Mouse (Mus musculus) brown adipose tissue, adult 24 weeks (tissue): Measurements from ENCODE around the gene Uevld. TPM values are rescaled to one million over a fixed set of nuclear protein-coding genes. Genes with fewer than 3 reads are reported as not detected.

ENCODE experiments used
- H3K27ac ChIP-seq: fragments of 200-500 bp; replicated peaks from 2 replicates; pipeline ENCODE4 v1.5.1; 2012; ENCODE audit warnings: low read depth, mild to moderate bottlenecking, low read length
- H3K4me1 ChIP-seq: fragments of 200-500 bp; 2 replicates; pipeline ENCODE4 v1.6.1; 2012; ENCODE audit warnings: low read length, mixed read lengths; ENCODE audit not compliant: control insufficient read depth, insufficient read depth, insufficient read length
- H3K4me3 ChIP-seq: fragments of 200-500 bp; 2 replicates; pipeline ENCODE4 v1.5.1; 2012; ENCODE audit warnings: low read depth, mild to moderate bottlenecking, low read length, moderate library complexity; ENCODE audit not compliant: insufficient read depth
- polyA plus RNA-seq: library from polyadenylated mRNA; stranded (reverse); fragments of >200 nt; gene quantifications from 2 replicates; pipeline ENCODE4 v1.2.4, GENCODE M21; 2012; ENCODE audit not compliant: missing spikeins, insufficient read depth, insufficient read length

Gene Uevld
- polyA plus RNA-seq, 1 experiment: 12.4 TPM

GRCm38 (mm10) chr7:46987073-46987472 lies 28.7 kb upstream of the Uevld start:
- no peak overlapping the region for H3K27ac ChIP-seq
- H3K4me1 ChIP-seq: peaks cover 2% of the 10 kb centered on the region
- no peak overlapping the region for H3K4me3 ChIP-seq

GRCm38 (mm10) chr7:46986646-46987045 lies 28.3 kb upstream of the Uevld start:
- H3K27ac ChIP-seq: 0 out of 2 replicates have a peak overlapping the region, but pooled peaks have one; percentile 11
- H3K4me1 ChIP-seq: peaks cover 2% of the 10 kb centered on the region
- no peak overlapping the region for H3K4me3 ChIP-seq

GRCm38 (mm10) chr7:46985718-46986505 lies 27.6 kb upstream of the Uevld start:
- no peak overlapping the region for H3K4me3 ChIP-seq
- no peak overlapping the region; the same call in 1 of the 2 replicates for H3K27ac ChIP-seq
- peaks cover 2% of the 10 kb centered on the region for H3K4me1 ChIP-seq

- Histone ChIP-seq H3K4me3 (no peak within 1 kb of the TSS), H3K4me1 (peaks cover 2% of the 10 kb centered on the region)
Measured at GRCm38 (mm10) chr7:46983280-46983679, 25.0 kb upstream of the Uevld start, which contains the start of gene Gm9999. Gene Gm9999 (plus strand): TSS chr7:46983580.

GRCm38 (mm10) chr7:46975456-46975855 lies 17.1 kb upstream of the Uevld start:
- no peak overlapping the region for H3K27ac ChIP-seq
- no peaks in the 10 kb centered on the region for H3K4me1 ChIP-seq
- H3K4me3 ChIP-seq: no peak overlapping the region

More at GRCm38 (mm10) chr7:46983280-46983679, 25.0 kb upstream of the Uevld start, which contains the start of gene Gm9999:
- H3K27ac ChIP-seq: no peak within 1 kb of the TSS

- H3K27ac ChIP-seq: no peak overlapping the region
- H3K4me1 ChIP-seq: no peaks in the 10 kb centered on the region
- no peak overlapping the region for H3K4me3 ChIP-seq
Measured at GRCm38 (mm10) chr7:46974648-46975047, 16.3 kb upstream of the Uevld start.

GRCm38 (mm10) chr7:46969898-46970297 lies 11.6 kb upstream of the Uevld start:
- H3K4me1 ChIP-seq: no peaks in the 10 kb centered on the region
- no peak overlapping the region for H3K4me3 ChIP-seq
- no peak overlapping the region for H3K27ac ChIP-seq

- H3K27ac ChIP-seq: no peak overlapping the region
- H3K4me3 ChIP-seq: no peak overlapping the region
- H3K4me1 ChIP-seq: peaks cover 3% of the 10 kb centered on the region; the same call in 1 of the 2 replicates
Measured at GRCm38 (mm10) chr7:46964070-46964469, 5.7 kb upstream of the Uevld start.

GRCm38 (mm10) chr7:46962806-46963618 lies 4.7 kb upstream of the Uevld start:
- peak overlapping the region; percentile 20; the same call in 1 of the 2 replicates for H3K27ac ChIP-seq
- peaks cover 3% of the 10 kb centered on the region; the same call in 1 of the 2 replicates for H3K4me1 ChIP-seq
- H3K4me3 ChIP-seq: no peak overlapping the region

- Histone ChIP-seq H3K4me3 (no peak overlapping the region), H3K27ac (no peak overlapping the region), H3K4me1 (peaks cover 3% of the 10 kb centered on the region; the same call in 1 of the 2 replicates)
Measured at GRCm38 (mm10) chr7:46962132-46962531, 3.8 kb upstream of the Uevld start.

GRCm38 (mm10) chr7:46960991-46961390 lies 2.7 kb upstream of the Uevld start:
- no peak overlapping the region for H3K4me3 ChIP-seq
- H3K4me1 ChIP-seq: peaks cover 3% of the 10 kb centered on the region; the same call in 1 of the 2 replicates
- no peak overlapping the region for H3K27ac ChIP-seq

GRCm38 (mm10) chr7:46958853-46959252 lies 526 bp upstream of the Uevld start:
- Histone ChIP-seq H3K4me3 (peak overlapping the region; percentile 41), H3K4me1 (peaks cover 3% of the 10 kb centered on the region; the same call in 1 of the 2 replicates), H3K27ac (no peak overlapping the region)

GRCm38 (mm10) chr7:46935847-46936246 lies 22.5 kb downstream of the Uevld start:
- no peaks in the 10 kb centered on the region for H3K4me1 ChIP-seq
- no peak overlapping the region for H3K4me3 ChIP-seq
- H3K27ac ChIP-seq: no peak overlapping the region

- no peak overlapping the region for H3K4me3 ChIP-seq
- no peak overlapping the region for H3K27ac ChIP-seq
Measured at GRCm38 (mm10) chr7:46934788-46935187, 23.5 kb downstream of the Uevld start.

GRCm38 (mm10) chr7:46931370-46931769 lies 27.0 kb downstream of the Uevld start:
- Histone ChIP-seq H3K4me1 (no peaks in the 10 kb centered on the region), H3K27ac (no peak overlapping the region), H3K4me3 (no peak overlapping the region)

More at GRCm38 (mm10) chr7:46934788-46935187, 23.5 kb downstream of the Uevld start:
- H3K4me1 ChIP-seq: no peaks in the 10 kb centered on the region
